ENCODE assay signal across 18 mouse cellular contexts in the genomic region with DNA sequence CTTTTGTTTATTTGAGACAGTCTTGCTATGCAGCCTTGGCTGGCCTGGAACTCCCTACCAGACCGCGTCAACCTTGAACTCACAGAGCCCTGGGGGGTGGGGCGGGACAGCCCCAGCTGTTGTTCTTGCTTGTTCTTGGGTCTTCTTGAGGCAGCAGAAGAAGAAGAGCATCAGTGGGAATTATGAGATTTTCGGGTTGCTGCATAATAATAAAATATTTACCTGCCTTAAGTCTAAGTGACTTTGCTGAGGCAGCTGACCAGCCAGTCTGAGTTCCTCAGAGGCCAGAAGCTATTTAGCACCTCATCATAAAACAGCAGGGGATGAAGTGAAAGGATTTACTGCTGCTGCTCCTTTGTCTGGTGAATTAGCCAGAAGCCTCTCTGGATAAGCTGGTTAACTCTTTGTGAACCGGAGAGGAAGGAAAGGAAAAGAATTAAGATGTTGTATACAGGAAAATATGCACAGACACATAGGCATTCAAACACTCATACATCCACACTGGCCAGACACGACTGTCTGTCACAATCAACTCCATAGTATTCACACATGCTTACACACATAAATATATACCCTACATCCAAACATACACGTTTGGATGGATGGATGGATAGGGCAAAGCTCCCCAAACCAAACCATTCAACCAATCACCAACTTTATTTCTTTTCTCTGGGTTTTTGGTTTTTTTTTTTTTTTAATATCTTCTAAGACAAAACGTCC. TPM values are rescaled to one million over a fixed set of nuclear protein-coding genes. Genes with fewer than 3 reads are reported as not detected.
DNase-seq lines count a peak whose midpoint lies in the region; ATAC-seq lines count a peak whose summit lies in the region.
"Had no signal": no experiment of that assay in that cellular context is flagged by ENCODE, and none has a peak within 500 bp of the region (broad histone marks: within the 10 kb centered on the region; RNA-seq: fewer than 3 reads in every experiment).

No protein-coding gene starts in this region.

- peak; percentile 30 for DNase-seq in forebrain, embryonic 10.5 days (ENCODE audit: extremely low spot score, low spot score)
- peak; percentile 32 for DNase-seq in neural tube, embryonic 10.5 days (ENCODE audit: extremely low spot score, low spot score)
- DNase-seq in mesoderm, embryonic 11.5 days (ENCODE audit: low read depth, low spot score): peak; percentile 71
- peak; percentile 80 for DNase-seq in retina, postnatal 1 day
- no peak for DNase-seq in layer of hippocampus, postnatal 10 days (ENCODE audit: low spot score in 2 of 2)
- DNase-seq: adrenal gland, postnatal 25 days; cerebellum, adult 8-10 months; gastrocnemius, postnatal 10 days; kidney, adult 11 months; spleen, adult 18-20 months; thymus, adult 2 months had no signal

- no peaks in the 10 kb centered on the region for H3K9me3 ChIP-seq in forebrain, embryonic 10.5 days
- no peaks in the 10 kb centered on the region for H3K9me3 ChIP-seq in forebrain, embryonic 16.5 days (ENCODE audit: control insufficient read depth, low read length)
- H3K9me3 ChIP-seq in neural tube, embryonic 15.5 days (replicated peaks): no peaks in the 10 kb centered on the region

- WGBS in forebrain, embryonic 10.5 days: 10% methylated on average over 8 of the region's 8 CpGs
- 5% methylated on average over 8 of the region's 8 CpGs for WGBS in forebrain, embryonic 16.5 days
- WGBS in neural tube, embryonic 15.5 days: 6% methylated on average over 8 of the region's 8 CpGs

- H3K9ac ChIP-seq in forebrain, embryonic 16.5 days (replicated peaks; ENCODE audit: low read depth, low read length): no peak overlapping the region
- H3K9ac ChIP-seq in neural tube, embryonic 15.5 days (replicated peaks): no peak overlapping the region; the same call in 1 of the 2 replicates

- no peak overlapping the region; the same call in 1 of the 2 replicates for H3K4me3 ChIP-seq in forebrain, embryonic 10.5 days
- H3K4me3 ChIP-seq in forebrain, embryonic 16.5 days (replicated peaks; ENCODE audit: low read length): no peak overlapping the region
- no peak overlapping the region for H3K4me3 ChIP-seq in neural tube, embryonic 15.5 days (replicated peaks)
- H3K4me3 ChIP-seq: layer of hippocampus, adult 2 months had no signal

- H3K27me3 ChIP-seq in forebrain, embryonic 10.5 days (ENCODE audit: poor library complexity, severe bottlenecking): no peaks in the 10 kb centered on the region
- H3K27me3 ChIP-seq in forebrain, embryonic 16.5 days (replicated peaks; ENCODE audit: control insufficient read depth, insufficient read depth, low read length): no peaks in the 10 kb centered on the region
- H3K27me3 ChIP-seq in neural tube, embryonic 15.5 days (replicated peaks): no peaks in the 10 kb centered on the region

- no peak for ATAC-seq in forebrain, embryonic 16.5 days
- no peak for ATAC-seq in neural tube, embryonic 15.5 days (ENCODE audit: low FRiP score)
- no peak for ATAC-seq in cerebellum, adult (ENCODE audit: insufficient number of reproducible peaks, low FRiP score, low TSS enrichment)

- peak overlapping the region; percentile 62; the same call in 1 of the 2 replicates for H3K27ac ChIP-seq in forebrain, embryonic 10.5 days
- H3K27ac ChIP-seq in forebrain, embryonic 16.5 days (ENCODE audit: low read length): no peak overlapping the region
- no peak overlapping the region for H3K27ac ChIP-seq in neural tube, embryonic 15.5 days (replicated peaks)
- H3K27ac ChIP-seq: layer of hippocampus, adult 2 months; macrophage had no signal

- peaks cover 13% of the 10 kb centered on the region for H3K36me3 ChIP-seq in forebrain, embryonic 10.5 days (replicated peaks)
- H3K36me3 ChIP-seq in forebrain, embryonic 16.5 days (ENCODE audit: control insufficient read depth, insufficient read depth): 0 out of 2 replicates have a peak, but pooled peaks cover 2% of the 10 kb centered on the region
- H3K36me3 ChIP-seq in neural tube, embryonic 15.5 days: peaks cover 10% of the 10 kb centered on the region

- H3K4me2 ChIP-seq in forebrain, embryonic 16.5 days (ENCODE audit: low read length): no peak overlapping the region
- no peak overlapping the region for H3K4me2 ChIP-seq in neural tube, embryonic 15.5 days

- peaks cover 9% of the 10 kb centered on the region for H3K4me1 ChIP-seq in forebrain, embryonic 10.5 days
- H3K4me1 ChIP-seq in forebrain, embryonic 16.5 days (replicated peaks; ENCODE audit: control insufficient read depth, insufficient read depth, low read length): no peaks in the 10 kb centered on the region
- H3K4me1 ChIP-seq in neural tube, embryonic 15.5 days: peaks cover 8% of the 10 kb centered on the region

RNA-seq across cellular contexts. Expression of gene Smim8, which starts 6.4 kb away (rescaled TPM):
- polyA plus RNA-seq in forebrain, embryonic 10.5 days (2016; fragmentation: Nextera tagmentation; extraction: Ambion mirVana): 40.7 and 43.8 TPM in 2 replicates
- 43.3 and 50.3 TPM in 2 replicates for polyA plus RNA-seq in forebrain, embryonic 16.5 days (2015; fragmentation: Nextera tagmentation; extraction: Ambion mirVana)
- 49.6 and 49.9 TPM in 2 replicates for polyA plus RNA-seq in neural tube, embryonic 15.5 days (2015; fragmentation: Nextera tagmentation; extraction: Ambion mirVana)
- total RNA-seq in layer of hippocampus, postnatal 10 days (2021): 10 to 100 TPM; 20.8 to 27.3 TPM

RNA-seq across cellular contexts. Expression of gene Gm136, which starts 15.7 kb away (rescaled TPM):
- not detected in 2 replicates for polyA plus RNA-seq in forebrain, embryonic 10.5 days (2016; fragmentation: Nextera tagmentation; extraction: Ambion mirVana)
- polyA plus RNA-seq in forebrain, embryonic 16.5 days (2015; fragmentation: Nextera tagmentation; extraction: Ambion mirVana): not detected in 2 replicates
- polyA plus RNA-seq in neural tube, embryonic 15.5 days (2015; fragmentation: Nextera tagmentation; extraction: Ambion mirVana): not detected in 2 replicates
- not detected for total RNA-seq in layer of hippocampus, postnatal 10 days (2021)
- total RNA-seq: adrenal gland, postnatal 25 days; gastrocnemius, postnatal 10 days; layer of hippocampus, adult 2 months; left cerebral cortex, postnatal 25 days had no signal
- polyA plus RNA-seq: heart, embryonic 16.5 days; macrophage; thymus, adult 2 months had no signal

RNA-seq across cellular contexts. Expression of gene Cfap206, which starts 41.8 kb away (rescaled TPM):
- polyA plus RNA-seq in forebrain, embryonic 10.5 days (2016; fragmentation: Nextera tagmentation; extraction: Ambion mirVana): 0.36 and 0.51 TPM in 2 replicates
- polyA plus RNA-seq in forebrain, embryonic 16.5 days (2015; fragmentation: Nextera tagmentation; extraction: Ambion mirVana): 0.99 and 1.8 TPM in 2 replicates
- 1.7 and 2.2 TPM in 2 replicates for polyA plus RNA-seq in neural tube, embryonic 15.5 days (2015; fragmentation: Nextera tagmentation; extraction: Ambion mirVana)
- 1 to 10 TPM; 2.3 to 2.5 TPM for total RNA-seq in layer of hippocampus, postnatal 10 days (2021)
- total RNA-seq: adrenal gland, postnatal 25 days; gastrocnemius, postnatal 10 days had no signal
- polyA plus RNA-seq: macrophage had no signal

Comparison
In these comparisons a context has a peak if more than half of its experiments do, and no peak if none do; other contexts are left out.
1. DNase-seq: peak in forebrain, embryonic 10.5 days (single experiment), neural tube, embryonic 10.5 days (single experiment), mesoderm, embryonic 11.5 days (single experiment) and retina, postnatal 1 day (single experiment); none in layer of hippocampus, postnatal 10 days (0 of 2).